Mouse (Mus musculus) thymus, adult 2 months (tissue): ENCODE results near the gene Pitpna. TPM values are rescaled to one million over a fixed set of nuclear protein-coding genes. Genes with fewer than 3 reads are reported as not detected.

ENCODE experiments used
- DNase-seq: peaks from one replicate; pipeline ENCODE4 v3.0.0; 2021
- H3K27ac ChIP-seq: fragments of 200-500 bp; 2 replicates; pipeline ENCODE4 v1.5.1; 2012; ENCODE audit warnings: low read length, control low read depth; ENCODE audit not compliant: control insufficient read depth, insufficient read depth
- H3K27me3 ChIP-seq: fragments of 200-500 bp; 2 replicates; pipeline ENCODE4 v1.6.1; 2012; ENCODE audit warnings: mild to moderate bottlenecking, low read length, moderate library complexity, mixed read lengths; ENCODE audit not compliant: control insufficient read depth, insufficient read depth
- H3K36me3 ChIP-seq: fragments of 200-500 bp; 2 replicates; pipeline ENCODE4 v1.6.1; 2012; ENCODE audit warnings: mild to moderate bottlenecking, low read length, moderate library complexity; ENCODE audit not compliant: control insufficient read depth, insufficient read depth
- H3K4me1 ChIP-seq: fragments of 200-500 bp; replicated peaks from 2 replicates; pipeline ENCODE4 v1.6.1; 2012; ENCODE audit warnings: low read length; ENCODE audit not compliant: control insufficient read depth, insufficient read depth
- H3K4me3 ChIP-seq: fragments of 200-500 bp; 2 replicates; pipeline ENCODE4 v1.5.1; 2012; ENCODE audit warnings: mild to moderate bottlenecking, low read length, control low read depth, moderate library complexity; ENCODE audit not compliant: control insufficient read depth, insufficient read depth
- CTCF ChIP-seq: fragments of 200-500 bp; IDR thresholded peaks from 2 replicates; pipeline ENCODE4 v1.5.1; 2012; ENCODE audit warnings: mild to moderate bottlenecking, control low read depth, low read length, moderate library complexity, borderline replicate concordance; ENCODE audit not compliant: control insufficient read depth, poor library complexity, insufficient read depth; ENCODE audit errors: extremely low read depth
- POLR2A ChIP-seq: fragments of 200-500 bp; IDR thresholded peaks from 2 replicates; pipeline ENCODE4 v1.6.1; 2012; ENCODE audit warnings: mild to moderate bottlenecking, low read length, control low read depth, moderate library complexity; ENCODE audit not compliant: control insufficient read depth, poor library complexity, insufficient read depth; ENCODE audit errors: extremely low read depth
- WGBS: fragments of 180-500 bp; shearing (Covaris S2); methylation state at CpG from one replicate; pipeline ENCODE4 v1.1.7; 2018; 5-methylcytosine and 5-hydroxymethylcytosine counted together
- polyA plus RNA-seq: library from polyadenylated mRNA; depleted of rRNA; stranded (reverse); fragments of >200 nt; gene quantifications from 2 replicates; pipeline ENCODE4 v1.2.3, GENCODE M21; 2012

The Pitpna gene
- polyA plus RNA-seq, 1 experiment: 99.7 TPM

DNA sequence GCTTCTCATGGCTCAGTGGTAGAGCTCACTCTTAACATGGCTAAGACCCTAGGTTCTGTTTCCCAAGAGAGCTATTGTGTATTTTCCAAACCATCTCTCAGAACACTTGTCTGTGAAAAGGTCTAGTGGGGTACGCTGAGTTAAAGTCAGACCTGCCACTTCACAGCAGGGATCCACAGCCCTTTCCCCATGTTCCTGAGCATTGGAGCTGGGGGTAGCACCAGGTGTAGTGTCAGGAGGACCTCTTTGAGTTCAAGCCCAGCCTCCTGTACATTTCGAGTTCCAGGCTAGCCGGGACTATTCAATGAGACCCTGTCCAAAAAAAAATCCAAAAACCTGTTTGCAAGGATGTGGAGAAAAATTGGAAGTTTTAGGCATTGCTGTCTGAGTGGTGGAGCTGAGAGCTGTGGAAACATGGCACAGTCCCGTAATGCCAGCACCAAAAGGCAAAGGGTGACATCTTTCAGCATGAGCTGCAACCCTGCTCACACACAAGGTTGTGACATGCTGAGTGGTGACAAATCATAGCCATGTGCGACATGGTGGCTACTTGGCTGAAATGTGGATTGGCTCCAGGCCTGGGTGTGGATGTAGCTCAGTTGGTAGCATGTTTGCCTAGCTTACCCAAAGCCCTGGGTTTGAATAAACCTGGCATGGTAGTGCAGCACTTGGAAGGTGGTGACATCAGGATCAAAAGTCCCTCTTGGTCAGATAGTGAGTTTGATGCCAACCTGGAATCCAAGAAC is 13.3 kb upstream of the Pitpna start:
- DNase-seq: no peak
- no peak overlapping the region for H3K27ac ChIP-seq
- no peak for TF ChIP-seq POLR2A
- 99% methylated on average over 5 of the region's 5 CpGs for WGBS
- no peak overlapping the region for H3K4me3 ChIP-seq
- H3K4me1 ChIP-seq: peaks cover 42% of the 10 kb centered on the region
- H3K27me3 ChIP-seq: no peaks in the 10 kb centered on the region
- H3K36me3 ChIP-seq: peaks cover 4% of the 10 kb centered on the region

DNA sequence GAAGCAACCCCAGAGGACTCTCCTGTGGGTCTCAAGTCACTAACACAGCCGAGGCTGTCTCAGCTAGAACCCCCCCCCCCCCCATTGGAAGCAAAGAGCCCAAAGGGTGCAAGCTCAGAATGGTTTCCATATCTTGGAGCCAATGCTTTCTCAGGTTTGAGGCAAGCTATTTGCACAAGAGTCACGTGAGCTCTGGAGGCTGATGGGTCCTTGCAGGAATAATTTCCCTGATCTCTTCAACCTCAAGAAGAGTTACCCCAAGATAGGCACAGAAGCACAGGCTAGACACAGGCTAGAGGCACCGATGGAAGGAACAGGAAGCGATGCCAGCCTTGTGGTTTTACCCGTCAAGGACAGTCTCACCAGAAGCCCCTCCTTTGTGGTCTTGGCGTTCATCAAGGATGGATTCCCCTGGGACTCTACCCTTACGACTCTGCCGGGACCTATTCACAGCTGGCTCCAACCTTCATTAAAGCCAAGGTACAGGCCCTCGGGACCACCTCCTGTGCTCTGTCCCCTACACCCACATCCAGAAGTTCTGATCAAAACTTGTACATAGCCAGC is 12.3 kb upstream of the Pitpna start:
- H3K4me3 ChIP-seq: no peak overlapping the region
- no peaks in the 10 kb centered on the region for H3K27me3 ChIP-seq
- TF ChIP-seq POLR2A (no peak), CTCF (no peak)
- no peak for DNase-seq
- H3K27ac ChIP-seq: no peak overlapping the region
- H3K36me3 ChIP-seq: no peaks in the 10 kb centered on the region; the same call in 1 of the 2 replicates
- 15% methylated on average over 9 of the region's 9 CpGs for WGBS
- H3K4me1 ChIP-seq: peaks cover 38% of the 10 kb centered on the region

GRCm38 (mm10) chr11:75578609-75579008 is 9.3 kb upstream of the Pitpna start:
- H3K27ac ChIP-seq: no peak overlapping the region
- peaks cover 12% of the 10 kb centered on the region for H3K4me1 ChIP-seq
- H3K4me3 ChIP-seq: no peak overlapping the region
- H3K27me3 ChIP-seq: no peaks in the 10 kb centered on the region
- no peaks in the 10 kb centered on the region for H3K36me3 ChIP-seq
- TF ChIP-seq CTCF: no peak
- TF ChIP-seq POLR2A: no peak
- 91% methylated on average over 5 of the region's 5 CpGs for WGBS
- DNase-seq: no peak

DNA sequence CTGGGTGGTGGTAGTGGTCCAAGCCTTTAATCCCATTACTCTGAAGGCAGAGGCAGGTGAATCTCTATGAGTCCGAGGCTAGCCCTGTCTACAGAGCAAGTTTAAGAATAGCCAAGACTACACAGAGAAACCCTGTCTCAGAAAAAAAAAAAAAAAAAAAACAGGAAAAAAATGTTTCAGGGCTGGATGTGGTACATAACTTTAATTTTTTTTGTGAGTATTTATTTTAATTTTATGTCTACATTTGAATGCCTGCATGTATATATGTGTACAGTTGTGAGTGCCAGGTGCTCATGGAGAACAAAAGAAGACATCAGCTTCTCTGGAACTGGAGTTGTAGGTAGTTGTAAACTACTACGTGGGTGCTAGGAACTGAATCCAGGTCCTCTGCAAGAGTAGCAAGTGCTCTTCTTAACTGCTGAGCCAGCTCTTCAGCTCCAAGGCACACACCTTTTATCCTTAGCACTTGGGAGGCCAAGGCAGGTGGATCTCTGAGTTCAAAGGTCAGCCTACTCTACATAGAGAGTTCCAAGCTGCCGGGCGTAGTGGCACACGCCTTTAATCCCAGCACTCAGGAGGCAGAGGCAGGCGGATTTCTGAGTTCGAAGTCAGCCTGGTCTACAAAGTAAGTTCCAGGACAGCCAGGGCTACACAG is 6.3 kb upstream of the Pitpna start:
- no peak overlapping the region for H3K27ac ChIP-seq
- WGBS: 96% methylated on average over 7 of the region's 7 CpGs
- no peaks in the 10 kb centered on the region for H3K36me3 ChIP-seq
- no peak overlapping the region for H3K4me3 ChIP-seq
- no peak for DNase-seq
- no peak for TF ChIP-seq POLR2A
- TF ChIP-seq CTCF: no peak
- H3K4me1 ChIP-seq: 0 out of 2 replicates have a peak, but pooled peaks cover 2% of the 10 kb centered on the region
- H3K27me3 ChIP-seq: no peaks in the 10 kb centered on the region

DNA sequence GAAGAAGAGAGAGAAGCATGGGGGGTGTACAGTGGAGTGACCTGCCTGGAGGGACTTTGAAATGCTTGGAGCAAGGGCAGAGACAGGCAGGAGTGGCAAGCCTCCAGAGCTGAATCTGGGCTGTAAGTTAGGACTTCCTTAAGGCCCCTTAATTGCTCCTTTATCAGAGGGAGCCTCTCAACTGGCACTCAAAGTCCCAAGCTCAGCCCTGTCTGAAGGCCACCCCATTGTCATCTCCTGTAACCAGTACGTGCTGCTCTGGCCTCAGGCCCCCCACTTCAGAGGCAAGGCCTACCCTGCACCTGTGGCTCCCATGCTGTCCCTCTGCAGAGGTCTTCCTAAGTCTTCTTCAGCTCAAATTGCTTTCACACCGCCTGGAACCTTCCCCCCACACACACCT is 4.4 kb upstream of the Pitpna start:
- TF ChIP-seq CTCF (no peak), POLR2A (no peak)
- no peak for DNase-seq
- WGBS: 85% methylated on average over 2 of the region's 2 CpGs

DNA sequence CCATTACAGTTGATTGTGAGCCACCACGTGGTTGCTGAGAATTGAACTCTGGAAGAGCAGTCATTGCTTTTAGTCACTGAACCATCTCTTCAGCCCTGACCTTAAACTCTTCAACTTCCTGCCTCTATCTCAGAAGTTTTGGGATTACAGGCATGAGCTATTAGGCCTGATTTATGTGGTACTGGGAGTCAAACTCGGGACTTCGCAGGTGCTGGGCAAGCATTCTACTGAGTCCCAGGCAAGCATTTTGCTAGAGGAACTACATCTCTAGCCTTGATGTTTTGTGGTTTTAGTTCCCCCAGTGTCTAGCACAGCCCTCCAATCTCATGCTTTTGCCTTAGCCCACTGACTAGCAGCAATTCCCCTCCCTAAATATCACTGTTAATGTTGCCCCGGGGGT is 2.8 kb upstream of the Pitpna start:
- H3K27ac ChIP-seq: no peak overlapping the region
- no peaks in the 10 kb centered on the region for H3K36me3 ChIP-seq
- TF ChIP-seq CTCF (no peak), POLR2A (no peak)
- no peaks in the 10 kb centered on the region for H3K27me3 ChIP-seq
- no peak for DNase-seq
- peaks cover 16% of the 10 kb centered on the region for H3K4me1 ChIP-seq
- no peak overlapping the region for H3K4me3 ChIP-seq
- WGBS: 12% methylated on average over 4 of the region's 4 CpGs

More for the DNA sequence above, 4.4 kb upstream of the Pitpna start:
- Histone ChIP-seq H3K36me3 (no peaks in the 10 kb centered on the region), H3K4me3 (no peak overlapping the region), H3K27me3 (no peaks in the 10 kb centered on the region), H3K4me1 (0 out of 2 replicates have a peak, but pooled peaks cover 2% of the 10 kb centered on the region), H3K27ac (no peak overlapping the region)

- DNase-seq: no peak
- no peaks in the 10 kb centered on the region for H3K27me3 ChIP-seq
- TF ChIP-seq POLR2A (no peak), CTCF (no peak)
- no peak overlapping the region for H3K4me3 ChIP-seq
- H3K27ac ChIP-seq: no peak overlapping the region
- 93% methylated on average over 5 of the region's 5 CpGs for WGBS
- no peaks in the 10 kb centered on the region for H3K36me3 ChIP-seq
- H3K4me1 ChIP-seq: peaks cover 19% of the 10 kb centered on the region
Observed at GRCm38 (mm10) chr11:75585978-75586377, 1.9 kb upstream of the Pitpna start.
